Mouse (Mus musculus) cortical plate, adult 2 months (tissue): ENCODE data around the gene Proser3.

Source experiments
- CTCF ChIP-seq: fragments of 200-500 bp; IDR thresholded peaks from 2 replicates; pipeline ENCODE4 v1.5.1; 2011; ENCODE audit warnings: mild to moderate bottlenecking, control low read depth, low read length; ENCODE audit not compliant: insufficient read depth; ENCODE audit errors: extremely low read depth
- POLR2A ChIP-seq: fragments of 200-500 bp; IDR thresholded peaks from 2 replicates; pipeline ENCODE4 v1.6.1; 2011; ENCODE audit warnings: mild to moderate bottlenecking, low read length, control low read depth; ENCODE audit not compliant: insufficient read depth; ENCODE audit errors: extremely low read depth

GRCm38 (mm10) chr7:30551445-30552101 is 526 bp downstream of the Proser3 start:
- TF ChIP-seq CTCF (no peak), POLR2A (no peak)
